In the genomic region with DNA sequence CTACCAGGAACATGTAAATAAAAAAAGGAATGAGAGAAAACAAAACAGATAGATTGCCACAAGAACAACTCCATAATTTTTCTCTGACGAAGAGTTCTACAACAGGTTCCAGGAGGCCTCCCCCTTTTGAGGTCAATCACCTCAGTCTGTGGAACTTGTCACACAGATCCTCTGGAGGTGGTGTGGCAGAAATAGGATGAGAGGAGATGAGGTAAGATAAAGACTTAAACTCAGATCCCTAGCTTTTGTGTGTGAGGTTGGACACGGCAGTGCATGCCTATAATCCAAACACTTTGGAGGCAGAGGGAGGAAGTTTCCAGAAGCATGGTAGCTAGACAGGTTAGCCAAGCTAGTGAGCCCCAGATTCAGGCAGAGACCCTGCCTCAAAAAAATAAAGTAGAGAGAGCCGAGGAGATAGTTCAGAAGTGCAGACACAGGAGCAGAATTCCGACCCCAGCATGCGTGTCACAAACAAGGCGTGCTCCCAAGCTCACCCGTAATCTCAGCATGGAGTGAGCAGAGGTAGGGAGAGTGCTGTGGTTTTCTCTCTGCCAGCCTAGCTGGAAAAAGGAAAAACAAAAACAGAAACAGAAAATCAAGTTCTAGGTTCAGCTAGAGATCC, we compare ENCODE assay signal across 26 mouse cellular contexts.
"Had no signal": no experiment of that assay in that cellular context is flagged by ENCODE, and none has a peak within 500 bp of the region (broad histone marks: within the 10 kb centered on the region; RNA-seq: fewer than 3 reads in every experiment).

No protein-coding gene starts in this region.

- H3K4me1 ChIP-seq: forebrain, embryonic 13.5 days; forebrain, embryonic 15.5 days had no signal

- H3K27me3 ChIP-seq: embryonic facial prominence, embryonic 12.5 days; embryonic facial prominence, embryonic 13.5 days; embryonic facial prominence, embryonic 15.5 days; forebrain, embryonic 12.5 days; forebrain, embryonic 13.5 days; forebrain, embryonic 15.5 days had no signal

- ATAC-seq: forebrain, embryonic 13.5 days; forebrain, embryonic 14.5 days; forebrain, embryonic 15.5 days; forebrain, embryonic 16.5 days; forebrain, postnatal 0 days had no signal

- H3K9ac ChIP-seq: embryonic facial prominence, embryonic 12.5 days; embryonic facial prominence, embryonic 13.5 days; embryonic facial prominence, embryonic 15.5 days; forebrain, embryonic 12.5 days; forebrain, embryonic 13.5 days; forebrain, embryonic 15.5 days; forebrain, postnatal 0 days had no signal

- H3K4me2 ChIP-seq: embryonic facial prominence, embryonic 12.5 days; embryonic facial prominence, embryonic 13.5 days; embryonic facial prominence, embryonic 15.5 days; forebrain, embryonic 12.5 days; forebrain, embryonic 13.5 days; forebrain, embryonic 15.5 days had no signal

- H3K9me3 ChIP-seq: embryonic facial prominence, embryonic 10.5 days; embryonic facial prominence, embryonic 12.5 days; embryonic facial prominence, embryonic 15.5 days; forebrain, embryonic 12.5 days; forebrain, embryonic 13.5 days; forebrain, embryonic 15.5 days had no signal

- H3K36me3 ChIP-seq: embryonic facial prominence, embryonic 10.5 days; embryonic facial prominence, embryonic 12.5 days; embryonic facial prominence, embryonic 13.5 days; embryonic facial prominence, embryonic 15.5 days; forebrain, embryonic 10.5 days; forebrain, embryonic 12.5 days; forebrain, embryonic 15.5 days had no signal

- H3K4me3 ChIP-seq: embryonic facial prominence, embryonic 10.5 days; embryonic facial prominence, embryonic 12.5 days; embryonic facial prominence, embryonic 13.5 days; embryonic facial prominence, embryonic 15.5 days; erythroblast, embryonic 14.5 days; forebrain, embryonic 10.5 days; forebrain, embryonic 12.5 days; forebrain, embryonic 13.5 days; forebrain, embryonic 15.5 days; gastrocnemius, adult 2 months; heart, adult 2 months had no signal

- H3K27ac ChIP-seq: embryonic facial prominence, embryonic 10.5 days; embryonic facial prominence, embryonic 12.5 days; embryonic facial prominence, embryonic 13.5 days; embryonic facial prominence, embryonic 15.5 days; forebrain, embryonic 10.5 days; forebrain, embryonic 12.5 days; forebrain, embryonic 13.5 days; forebrain, embryonic 15.5 days; gastrocnemius, adult 2 months; heart, adult 2 months had no signal

- DNase-seq: cerebellum, adult 9-11 months; cerebellum, postnatal 10 days; cerebellum, postnatal 14 days; cerebellum, postnatal 25 days; cerebellum, postnatal 36 days; embryo, embryonic 11 days; forebrain, postnatal 0 days; gastrocnemius, adult 2 months; gastrocnemius, postnatal 10 days; gastrocnemius, postnatal 14 days; gastrocnemius, postnatal 25 days; gastrocnemius, postnatal 36 days; heart, adult 11 months; heart, adult 18-20 months; heart, adult 2 months had no signal
